Mouse (Mus musculus): ENCODE measurements around the gene Cntnap4. TPM values are rescaled to one million over a fixed set of nuclear protein-coding genes. Genes with fewer than 3 reads are reported as not detected.
"Not testable (repeated sequence)": the region's sequence is repeated elsewhere in the genome, so short reads cannot be mapped to it uniquely, and the experiment has no call there.

Gene Cntnap4
- polyA plus RNA-seq, 1 experiment = 0.01 TPM

DNA sequence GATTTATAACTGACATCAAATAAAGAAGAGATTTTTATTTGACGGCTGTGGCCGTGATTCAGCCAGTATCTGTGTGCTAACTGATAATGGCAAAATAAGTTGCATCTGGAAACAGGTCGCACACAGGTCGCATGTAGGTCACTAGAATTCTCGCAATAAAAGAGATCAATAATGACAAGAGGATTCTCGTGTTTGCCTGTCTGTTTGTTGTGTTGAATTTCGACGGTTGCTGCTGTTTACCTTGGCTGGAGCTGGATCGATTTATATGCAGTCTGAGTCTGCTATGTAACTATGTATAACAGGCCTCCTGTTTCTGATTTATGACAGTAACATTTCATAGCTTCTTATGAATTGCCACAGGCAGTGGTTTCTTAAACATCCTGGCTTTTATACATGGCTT lies 155.1 kb downstream of the Cntnap4 start:
- no peak for DNase-seq (ENCODE audit: low spot score)

DNA sequence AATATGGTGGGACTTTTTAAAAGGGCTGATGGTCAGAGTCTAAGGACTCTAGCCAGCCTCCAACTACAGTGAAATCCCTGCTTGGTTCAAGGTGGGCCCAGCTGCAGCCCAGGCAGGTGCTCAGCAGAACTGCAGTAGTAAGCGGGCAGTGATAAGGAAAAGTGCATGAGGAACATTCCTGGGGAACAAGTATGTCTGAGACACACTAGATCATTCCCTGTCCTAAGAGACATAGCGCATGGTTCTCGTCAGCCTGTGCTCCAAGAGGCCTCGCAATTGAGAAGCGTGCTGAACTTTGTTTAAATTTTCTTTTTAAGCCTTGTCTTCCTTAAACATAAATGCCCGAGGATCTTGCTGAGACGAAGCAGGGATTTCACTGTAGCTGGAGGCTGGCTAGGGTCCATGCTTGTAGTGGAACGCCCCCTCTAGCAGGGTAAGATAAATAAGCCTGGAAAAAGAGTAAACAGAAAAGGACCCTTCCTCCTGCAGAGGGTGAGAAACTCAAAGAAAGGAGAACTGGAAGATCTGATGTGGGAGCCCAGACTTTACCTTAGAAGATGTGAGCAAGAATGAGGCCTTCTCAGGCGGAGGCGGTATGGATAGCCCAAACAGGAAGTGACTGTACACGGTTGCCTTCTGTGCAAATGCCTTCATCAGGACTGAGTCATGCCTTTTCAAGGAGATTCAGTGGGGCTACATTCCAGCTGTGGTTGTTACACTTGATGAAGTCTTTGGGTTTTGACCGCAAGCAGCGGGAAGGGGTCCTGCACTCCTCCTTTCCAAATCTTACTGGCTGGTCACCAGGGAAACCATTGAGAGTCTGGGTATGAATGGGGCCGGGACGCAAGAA lies 161.0 kb downstream of the Cntnap4 start:
- no peak for DNase-seq (ENCODE audit: low spot score)

DNA sequence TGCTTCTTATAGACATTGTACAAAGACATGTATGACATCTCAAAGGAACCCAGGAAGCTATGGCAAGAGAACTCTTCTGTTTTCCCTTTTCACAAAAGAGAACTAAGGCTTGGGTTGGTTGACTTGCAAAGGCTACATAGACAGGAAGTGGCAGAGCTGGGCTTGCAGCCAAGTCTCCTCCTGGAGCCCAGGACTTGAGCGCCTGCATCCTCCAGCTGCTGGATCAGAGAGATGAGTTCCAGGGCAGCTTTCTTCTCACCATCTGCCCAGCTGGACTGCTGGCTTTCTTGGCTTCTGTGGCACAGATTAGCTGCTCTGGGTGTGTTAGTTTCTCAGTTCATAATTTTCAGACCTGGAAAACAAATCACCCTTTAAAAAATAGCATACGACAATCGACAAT lies 165.7 kb downstream of the Cntnap4 start:
- no peak for DNase-seq (ENCODE audit: low spot score)

DNA sequence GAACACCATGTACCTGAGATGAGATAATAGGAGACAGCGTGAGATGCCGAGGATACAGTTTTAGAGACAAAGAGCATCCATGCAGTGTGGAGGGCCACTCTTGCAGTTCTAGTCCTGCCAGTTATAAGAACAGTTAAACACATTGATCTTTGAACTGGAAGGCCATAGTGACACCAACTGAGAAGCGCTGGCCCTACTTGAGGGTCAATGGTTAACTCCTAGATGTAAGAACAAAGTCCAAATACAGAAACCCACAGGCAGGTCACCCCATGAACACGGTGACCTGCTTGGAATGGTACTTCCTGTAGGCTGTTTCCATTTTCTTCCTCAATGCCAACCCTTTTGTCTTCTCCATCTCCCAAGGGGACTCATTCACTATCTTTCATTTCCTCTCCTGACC lies 173.5 kb downstream of the Cntnap4 start:
- DNase-seq (ENCODE audit: low spot score) = no peak

DNA sequence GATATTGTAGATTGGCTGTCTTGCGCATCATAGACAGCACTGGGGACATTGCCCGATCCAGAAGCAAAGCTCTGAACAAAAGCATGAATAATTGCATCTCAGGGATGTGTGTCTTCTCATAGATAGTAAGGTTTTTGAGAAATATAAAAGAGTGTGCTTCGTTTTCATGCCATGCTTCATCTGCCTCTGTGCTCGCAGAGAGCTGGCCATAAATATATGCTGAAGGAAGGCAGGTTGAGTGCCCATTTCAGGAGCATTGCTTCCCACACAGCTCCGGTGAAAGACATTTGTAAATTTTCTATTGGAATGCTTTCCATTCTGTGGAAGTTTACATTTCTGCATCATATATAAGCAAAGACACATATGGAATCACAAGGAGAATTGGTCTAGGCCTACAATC lies 177.5 kb downstream of the Cntnap4 start:
- DNase-seq (ENCODE audit: low spot score) = no peak

DNA sequence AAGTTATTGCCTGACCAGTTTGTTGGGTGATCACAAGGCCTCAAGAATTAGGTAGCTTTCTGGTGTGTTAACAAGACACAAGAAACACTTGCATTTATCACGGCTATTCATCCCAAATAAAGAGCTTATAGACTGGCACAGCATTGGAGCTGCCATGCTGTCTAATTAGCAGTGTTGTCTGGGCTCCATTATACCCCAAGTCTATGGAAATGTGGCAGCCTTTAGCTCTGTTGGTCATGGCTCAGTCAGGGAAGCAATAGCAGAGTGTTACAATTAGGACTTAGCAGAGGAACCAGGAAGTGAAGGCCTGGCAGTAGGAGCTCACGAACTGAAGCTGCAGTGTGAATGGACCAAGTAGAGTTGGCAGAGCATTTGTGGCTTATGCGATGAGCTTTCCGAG lies 185.3 kb downstream of the Cntnap4 start:
- no peak for DNase-seq (ENCODE audit: low spot score)

DNA sequence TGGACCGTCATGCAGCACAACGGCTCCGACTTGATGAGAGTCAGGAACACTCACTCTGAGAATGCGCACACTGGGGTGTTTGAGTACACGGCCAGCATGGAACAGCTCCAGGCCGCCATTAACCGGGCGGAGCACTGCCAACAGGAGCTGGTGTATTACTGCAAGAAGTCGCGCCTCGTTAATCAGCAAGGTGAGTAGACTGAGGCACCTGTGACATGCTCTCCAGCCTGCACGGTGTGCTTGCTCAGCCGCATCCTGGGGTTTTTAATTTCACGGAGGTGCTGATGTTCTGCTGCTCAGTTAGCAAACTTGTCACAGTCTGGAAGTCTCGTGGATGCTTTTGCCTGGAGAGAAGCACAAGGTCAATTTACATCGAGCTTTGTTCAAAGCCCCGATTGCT lies 233.2 kb downstream of the Cntnap4 start:
- DNase-seq (ENCODE audit: low spot score) = no peak

DNA sequence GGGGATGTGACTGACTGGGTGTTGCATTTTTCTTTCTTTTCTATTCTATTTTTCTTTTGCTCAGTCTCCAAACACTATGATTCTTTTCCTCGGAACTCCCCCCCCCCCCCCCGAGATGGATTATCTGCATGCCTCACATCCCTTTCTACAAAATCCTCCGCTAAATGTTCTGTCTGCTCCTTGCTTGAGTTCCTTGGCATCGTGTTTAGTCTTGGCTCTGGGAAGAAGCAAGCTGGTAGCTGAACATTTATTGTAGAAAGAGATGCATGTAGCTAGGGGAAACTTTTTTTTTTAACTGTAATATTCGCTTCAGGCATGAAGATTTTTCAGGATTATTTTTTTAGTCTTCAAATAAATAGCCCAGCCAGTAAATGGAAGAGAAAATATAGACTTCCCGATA lies 239.5 kb downstream of the Cntnap4 start:
- DNase-seq (ENCODE audit: low spot score) = no peak

DNA sequence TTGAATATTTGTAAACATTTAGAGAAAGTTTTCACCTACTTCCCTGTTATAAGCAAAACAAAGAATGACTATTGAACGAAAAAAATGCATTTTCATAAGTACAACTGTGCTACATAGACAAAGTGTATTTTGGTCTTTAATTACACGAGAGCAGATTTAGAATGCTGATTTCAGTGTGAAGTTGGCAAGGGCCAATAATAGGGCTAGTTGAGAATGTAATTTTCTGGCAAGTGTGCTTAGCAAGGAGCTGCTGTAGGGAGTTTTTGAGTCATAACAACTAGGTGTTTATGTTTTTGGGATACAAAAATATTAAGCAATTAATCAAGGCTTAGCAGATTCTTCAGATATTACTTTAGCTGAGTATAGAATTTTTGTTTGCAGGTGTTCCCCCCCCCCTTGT lies 271.2 kb downstream of the Cntnap4 start:
- DNase-seq (ENCODE audit: low spot score) = no peak

DNA sequence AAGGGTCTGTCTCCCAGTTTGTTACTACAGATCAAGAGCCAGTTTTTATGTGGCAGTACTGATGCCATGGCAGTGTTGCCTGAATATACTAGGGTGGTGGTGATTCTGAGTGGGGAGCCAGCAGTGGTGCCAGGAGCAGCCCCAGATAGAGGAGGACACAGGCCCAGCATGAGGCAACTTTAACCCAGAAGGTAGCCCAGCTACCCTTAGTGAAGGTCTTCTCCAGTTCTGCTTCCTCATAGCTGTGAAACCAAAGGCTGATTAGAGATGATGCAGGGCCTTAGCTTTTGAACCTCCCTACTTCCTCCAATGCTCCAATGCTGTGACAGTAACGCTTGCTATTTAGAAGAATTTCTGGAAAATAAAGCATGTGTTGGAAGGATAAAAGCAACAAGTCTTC lies 279.7 kb downstream of the Cntnap4 start:
- DNase-seq (ENCODE audit: low spot score) = not testable (repeated sequence)

DNA sequence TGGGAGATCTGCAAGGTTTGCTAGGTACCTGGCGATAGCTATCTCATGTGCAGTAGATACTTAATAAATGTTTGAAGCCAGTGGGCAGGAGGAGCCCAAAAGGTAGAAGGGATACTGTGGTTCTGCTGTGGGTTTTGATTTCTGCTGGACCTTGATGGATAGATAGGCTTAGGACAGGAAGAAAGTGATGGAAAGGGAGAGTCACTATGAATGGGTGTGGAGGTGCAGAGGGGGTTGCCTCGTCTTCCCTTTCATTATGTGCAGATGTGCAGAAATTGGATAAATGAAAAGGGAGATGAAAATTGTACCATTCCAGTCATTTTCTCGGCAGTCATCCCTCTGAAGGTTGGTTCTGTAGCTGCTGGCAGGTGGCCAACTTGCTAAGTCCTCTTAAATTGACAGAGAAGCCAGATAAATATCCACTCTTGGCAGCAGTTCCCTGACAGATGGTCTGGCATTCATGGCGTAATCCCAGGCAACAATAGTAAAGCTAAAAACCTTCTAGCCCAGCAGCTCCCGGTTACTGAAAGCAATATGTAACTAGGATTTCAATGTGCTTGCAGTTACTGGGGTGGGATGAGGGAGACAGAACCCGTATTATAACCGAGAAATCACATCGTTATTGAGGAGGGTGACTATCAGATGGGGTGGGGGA lies 336.7 kb downstream of the Cntnap4 start:
- no peak for DNase-seq (ENCODE audit: low spot score)

DNA sequence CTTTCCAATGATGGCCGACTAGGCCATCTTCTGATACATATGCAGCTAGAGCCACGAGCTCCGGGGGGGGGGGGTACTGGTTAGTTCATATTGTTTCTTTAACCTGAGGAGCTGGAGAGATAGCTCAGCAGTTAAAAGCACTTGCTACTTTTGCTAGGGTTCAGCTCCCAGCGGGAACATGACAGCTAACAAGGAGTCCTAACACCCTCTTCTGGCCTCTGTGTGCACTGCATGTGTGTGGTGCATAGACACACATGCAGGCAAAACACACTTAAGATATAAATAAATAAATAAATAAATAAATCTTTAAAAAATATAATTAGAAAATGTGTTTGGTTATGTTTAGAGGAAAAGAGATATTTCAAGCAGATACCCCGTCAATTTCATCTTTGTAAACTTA lies 339.7 kb downstream of the Cntnap4 start:
- DNase-seq (ENCODE audit: low spot score) = no peak

DNA sequence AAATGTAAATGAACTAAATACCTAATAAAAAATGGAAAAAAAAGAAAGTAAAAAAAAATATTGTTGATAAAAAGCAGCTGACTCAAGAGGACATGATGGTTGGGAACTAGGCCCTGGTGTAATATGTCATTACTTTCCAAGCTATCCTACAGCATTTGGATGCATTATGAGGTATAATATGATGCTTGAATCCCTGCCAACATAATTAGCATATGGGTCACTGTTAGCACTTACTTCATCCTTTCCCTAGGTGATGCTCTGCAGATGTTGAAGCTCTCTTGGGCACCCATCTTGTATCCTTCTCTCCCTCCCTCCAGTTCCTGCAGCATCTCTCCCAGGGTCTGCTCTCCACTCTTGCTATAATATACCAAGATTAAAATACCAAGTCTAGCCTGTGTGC lies 341.6 kb downstream of the Cntnap4 start:
- no peak for DNase-seq (ENCODE audit: low spot score)

DNA sequence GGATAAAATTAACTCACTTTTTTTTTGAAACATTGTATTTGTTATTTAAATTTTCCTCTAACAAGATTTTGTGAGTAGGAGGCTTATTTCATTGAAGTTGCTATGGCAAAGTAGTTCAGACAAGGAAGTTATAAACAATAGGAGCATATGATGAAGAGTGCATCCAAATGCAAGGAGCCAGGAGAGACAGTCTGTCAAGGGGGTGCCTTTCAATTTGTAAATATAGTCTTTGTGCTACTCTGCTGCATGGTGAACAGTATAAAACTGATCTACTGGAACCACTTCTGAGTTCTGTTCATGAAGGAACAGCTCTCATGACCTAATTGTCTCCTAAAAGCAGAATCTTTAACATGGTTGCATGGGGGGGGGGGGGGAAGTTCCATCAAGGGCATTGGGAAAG lies 352.3 kb downstream of the Cntnap4 start:
- DNase-seq (ENCODE audit: low spot score) = no peak

DNA sequence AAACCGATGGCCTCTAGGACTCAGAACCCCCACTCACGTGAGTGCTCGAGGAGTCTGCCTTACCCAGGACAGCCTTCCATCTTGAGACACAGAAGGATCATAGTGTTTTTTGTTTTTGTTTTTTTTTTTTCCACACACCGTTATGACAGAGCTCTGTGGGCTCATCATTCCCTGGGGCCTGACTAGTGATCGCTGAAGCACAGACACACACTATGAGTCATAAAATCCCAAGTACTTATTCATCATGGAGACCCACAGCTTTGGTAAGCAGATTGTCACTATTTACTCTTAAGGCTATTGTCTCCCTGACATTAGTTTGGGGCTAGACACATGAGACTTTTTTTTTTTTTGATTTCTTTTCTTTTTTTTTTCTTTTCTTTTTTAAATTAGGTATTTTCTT lies 352.9 kb downstream of the Cntnap4 start:
- DNase-seq (ENCODE audit: low spot score) = no peak

Data from urinary bladder, adult 2 months (tissue).